Mouse (Mus musculus): ENCODE results near the gene Chst15. TPM values are rescaled to one million over a fixed set of nuclear protein-coding genes. Genes with fewer than 3 reads are reported as not detected.

Gene Chst15
- polyA plus RNA-seq, 1 experiment from 2014 or later, result 15.6 TPM

- H3K4me2 ChIP-seq, result no peak overlapping the region
Observed at GRCm38 (mm10) chr7:132197817-132198475, 119.1 kb downstream of the Chst15 start.

GRCm38 (mm10) chr7:132196581-132196980, 120.4 kb downstream of the Chst15 start:
- ATAC-seq (ENCODE audit: low FRiP score), result no peak
- WGBS, result 88% methylated on average over 1 of the region's 1 CpGs
- no peak overlapping the region for H3K4me3 ChIP-seq (replicated peaks)
- no peak overlapping the region for H3K27ac ChIP-seq
- H3K27me3 ChIP-seq, result 0 out of 2 replicates have a peak, but pooled peaks cover 5% of the 10 kb centered on the region
- peaks cover 8% of the 10 kb centered on the region; the same call in 1 of the 2 replicates for H3K4me1 ChIP-seq
- no peak overlapping the region for H3K9ac ChIP-seq
- no peak overlapping the region for H3K4me2 ChIP-seq
- H3K9me3 ChIP-seq, result no peaks in the 10 kb centered on the region
- no peaks in the 10 kb centered on the region for H3K36me3 ChIP-seq (replicated peaks)

More at GRCm38 (mm10) chr7:132197817-132198475, 119.1 kb downstream of the Chst15 start:
- no peak for ATAC-seq (ENCODE audit: low FRiP score)
- no peaks in the 10 kb centered on the region for H3K9me3 ChIP-seq
- peaks cover 8% of the 10 kb centered on the region; the same call in 1 of the 2 replicates for H3K4me1 ChIP-seq
- no peak overlapping the region for H3K4me3 ChIP-seq (replicated peaks)
- WGBS, result 67% methylated on average over 7 of the region's 7 CpGs
- no peak overlapping the region for H3K27ac ChIP-seq
- H3K9ac ChIP-seq, result no peak overlapping the region
- H3K27me3 ChIP-seq, result 0 out of 2 replicates have a peak, but pooled peaks cover 5% of the 10 kb centered on the region
- H3K36me3 ChIP-seq (replicated peaks), result no peaks in the 10 kb centered on the region

- WGBS, result 98% methylated on average over 2 of the region's 2 CpGs
- no peak overlapping the region for H3K4me3 ChIP-seq (replicated peaks)
- ATAC-seq (ENCODE audit: low FRiP score), result no peak
Observed at GRCm38 (mm10) chr7:132193606-132194005, 123.4 kb downstream of the Chst15 start.

GRCm38 (mm10) chr7:132187456-132187855, 129.6 kb downstream of the Chst15 start:
- Histone ChIP-seq H3K27me3 (peaks cover 29% of the 10 kb centered on the region; the same call in 1 of the 2 replicates), H3K36me3 (replicated peaks) (no peaks in the 10 kb centered on the region), H3K27ac (no peak overlapping the region), H3K9me3 (no peaks in the 10 kb centered on the region), H3K9ac (no peak overlapping the region), H3K4me2 (no peak overlapping the region), H3K4me1 (peaks cover 15% of the 10 kb centered on the region), H3K4me3 (replicated peaks) (no peak overlapping the region)
- 62% methylated on average over 3 of the region's 3 CpGs for WGBS
- ATAC-seq (ENCODE audit: low FRiP score), result no peak

More at GRCm38 (mm10) chr7:132193606-132194005, 123.4 kb downstream of the Chst15 start:
- Histone ChIP-seq H3K36me3 (replicated peaks) (no peaks in the 10 kb centered on the region), H3K9me3 (no peaks in the 10 kb centered on the region), H3K27ac (no peak overlapping the region), H3K9ac (no peak overlapping the region), H3K4me1 (0 out of 2 replicates have a peak, but pooled peaks cover under 1% of the 10 kb centered on the region), H3K27me3 (peaks cover 12% of the 10 kb centered on the region; the same call in 1 of the 2 replicates), H3K4me2 (no peak overlapping the region)

Other genes starting within 250 kb of the Chst15 start
- gene Cpxm2, start 162.5 kb downstream of the Chst15 start, polyA plus RNA-seq (2016; fragmentation: Nextera tagmentation; extraction: Ambion mirVana), result 3.1 and 5.1 TPM in 2 replicates

Measured in forebrain, embryonic 12.5 days (tissue).